Mouse (Mus musculus) embryonic fibroblast, embryonic 13.5 days (primary cell): ENCODE results near the gene Igfbp2. TPM values are rescaled to one million over a fixed set of nuclear protein-coding genes. Genes with fewer than 3 reads are reported as not detected.

ENCODE experiments used
- H3K27ac ChIP-seq: 2 replicates; pipeline ENCODE4 v1.5.1; 2012; ENCODE audit warnings: low read length, control low read depth, inconsistent platforms; ENCODE audit not compliant: insufficient read depth
- H3K4me1 ChIP-seq: 2 replicates; pipeline ENCODE4 v1.6.1; 2011; ENCODE audit warnings: low read length; ENCODE audit not compliant: control insufficient read depth, insufficient read depth
- H3K4me3 ChIP-seq: 2 replicates; pipeline ENCODE4 v1.5.1; 2011; ENCODE audit warnings: mild to moderate bottlenecking, control low read depth, low read length; ENCODE audit not compliant: insufficient read depth
- CTCF ChIP-seq: IDR thresholded peaks from 2 replicates; pipeline ENCODE4 v1.5.1; 2011; ENCODE audit warnings: mild to moderate bottlenecking, control low read depth, low read length, moderate library complexity, borderline replicate concordance; ENCODE audit not compliant: insufficient read depth
- POLR2A ChIP-seq: IDR thresholded peaks from 2 replicates; pipeline ENCODE4 v1.6.1; 2011; ENCODE audit warnings: low read depth, mild to moderate bottlenecking, control low read depth, low read length, moderate library complexity
- polyA plus RNA-seq: library from polyadenylated mRNA; stranded (reverse); fragments of >200 nt; gene quantifications from 2 replicates; pipeline ENCODE4 v1.2.4, GENCODE M21; 2011; ENCODE audit warnings: low read depth; ENCODE audit not compliant: missing spikeins, insufficient read length

The Igfbp2 gene
- polyA plus RNA-seq, 1 experiment: 641 TPM

- TF ChIP-seq CTCF (no peak), POLR2A (no peak)
- Histone ChIP-seq H3K4me3 (no peak overlapping the region), H3K4me1 (no peaks in the 10 kb centered on the region), H3K27ac (no peak overlapping the region)
Observed at GRCm38 (mm10) chr1:72859963-72860362, 35.7 kb downstream of the Igfbp2 start.

- no peak overlapping the region for H3K27ac ChIP-seq
- H3K4me3 ChIP-seq: no peak overlapping the region
- TF ChIP-seq POLR2A (no peak), CTCF (no peak)
- no peaks in the 10 kb centered on the region for H3K4me1 ChIP-seq
Observed at GRCm38 (mm10) chr1:72860502-72860901, 36.2 kb downstream of the Igfbp2 start.

GRCm38 (mm10) chr1:72861702-72862101 lies 37.4 kb downstream of the Igfbp2 start:
- Histone ChIP-seq H3K27ac (no peak overlapping the region), H3K4me1 (no peaks in the 10 kb centered on the region), H3K4me3 (no peak overlapping the region)
- TF ChIP-seq CTCF: no peak
- no peak for TF ChIP-seq POLR2A

- no peak overlapping the region for H3K4me3 ChIP-seq
- H3K27ac ChIP-seq: no peak overlapping the region
- H3K4me1 ChIP-seq: no peaks in the 10 kb centered on the region
- TF ChIP-seq POLR2A: no peak
- TF ChIP-seq CTCF: no peak
Observed at GRCm38 (mm10) chr1:72862248-72862647, 37.9 kb downstream of the Igfbp2 start.

GRCm38 (mm10) chr1:72863692-72864091 lies 39.4 kb downstream of the Igfbp2 start:
- Histone ChIP-seq H3K27ac (no peak overlapping the region), H3K4me1 (no peaks in the 10 kb centered on the region), H3K4me3 (no peak overlapping the region)
- TF ChIP-seq CTCF (no peak), POLR2A (no peak)

GRCm38 (mm10) chr1:72864272-72864671 lies 40.0 kb downstream of the Igfbp2 start:
- no peak overlapping the region for H3K4me3 ChIP-seq
- H3K27ac ChIP-seq: no peak overlapping the region
- TF ChIP-seq POLR2A: no peak
- TF ChIP-seq CTCF: no peak
- no peaks in the 10 kb centered on the region for H3K4me1 ChIP-seq

- Histone ChIP-seq H3K4me3 (no peak overlapping the region), H3K4me1 (no peaks in the 10 kb centered on the region), H3K27ac (no peak overlapping the region)
- TF ChIP-seq POLR2A (no peak), CTCF (peak; percentile 76; the same call in 1 of the 2 replicates)
Observed at GRCm38 (mm10) chr1:72865900-72866299, 41.6 kb downstream of the Igfbp2 start.

GRCm38 (mm10) chr1:72866417-72866816 lies 42.1 kb downstream of the Igfbp2 start:
- Histone ChIP-seq H3K4me1 (no peaks in the 10 kb centered on the region), H3K27ac (no peak overlapping the region), H3K4me3 (no peak overlapping the region)
- TF ChIP-seq CTCF: no peak
- no peak for TF ChIP-seq POLR2A

GRCm38 (mm10) chr1:72867346-72867745 lies 43.0 kb downstream of the Igfbp2 start:
- H3K27ac ChIP-seq: no peak overlapping the region
- H3K4me3 ChIP-seq: no peak overlapping the region
- H3K4me1 ChIP-seq: no peaks in the 10 kb centered on the region
- TF ChIP-seq POLR2A (no peak), CTCF (no peak)

GRCm38 (mm10) chr1:72868429-72869215 lies 44.3 kb downstream of the Igfbp2 start:
- no peak for TF ChIP-seq CTCF
- no peak for TF ChIP-seq POLR2A
- no peak overlapping the region for H3K27ac ChIP-seq
- H3K4me1 ChIP-seq: no peaks in the 10 kb centered on the region
- H3K4me3 ChIP-seq: no peak overlapping the region
